Mouse (Mus musculus): ENCODE measurements at regions not wholly inside any gene's neighbourhood (a gene's known extent, or its start where the extent isn't known, plus 50 kb on each side); places are given as distances from the start of the nearest gene placed in this dataset.

GRCm38 (mm10) chr15:56003921-56004320 lies 1473.5 kb downstream of the Slc22a22 start:
- DNase-seq (ENCODE audit: extremely low read depth), result no peak
- peaks cover 0 to 15% of the 10 kb centered on the region in 2 experiments; a peak in 2 of 4 replicates for H3K4me1 ChIP-seq (ENCODE audit: control insufficient read depth in 1 of 2, insufficient read depth in 2 of 2)
- in situ Hi-C loops (cut with MboI; ENCODE audit: low pct_ligation_motif_present, low pct_unique_long_range_greater_than_20kb, low sequenced_read_pairs), result no loop called here

GRCm38 (mm10) chr15:55999605-56000004 lies 1477.8 kb downstream of the Slc22a22 start:
- H3K27me3 ChIP-seq (replicated peaks), result no peaks in the 10 kb centered on the region
- H3K9me3 ChIP-seq (replicated peaks; ENCODE audit: low read length), result no peaks in the 10 kb centered on the region
- H3K4me2 ChIP-seq (ENCODE audit: insufficient read depth, low read depth, poor library complexity, severe bottlenecking), result peak overlapping the region; percentile 36
- H3K9ac ChIP-seq (ENCODE audit: insufficient read depth, low read depth), result peak overlapping the region; percentile 53
- H3K27ac ChIP-seq (ENCODE audit: insufficient read depth, low read depth), result peak overlapping the region; percentile 36; the same call in 1 of the 2 replicates
- no peaks in the 10 kb centered on the region for H3K79me2 ChIP-seq (replicated peaks; ENCODE audit: control insufficient read depth, extremely low read depth, insufficient read depth, poor library complexity, severe bottlenecking)
- TF ChIP-seq TCF12 (IDR thresholded peaks at IDR 0.05; ENCODE audit: low read depth, low read length) (peak; percentile 55; the same call in 1 of the 2 replicates), CHD1 (IDR thresholded peaks at IDR 0.05; ENCODE audit: low read depth, low read length) (no peak), MXI1 (IDR thresholded peaks at IDR 0.05; ENCODE audit: low read depth, low read length) (peak; percentile 19; the same call in 1 of the 2 replicates), MAFK (IDR thresholded peaks at IDR 0.05; ENCODE audit: insufficient replicate concordance, low read length) (peak; percentile 28; the same call in 1 of the 2 replicates), EP300 (IDR thresholded peaks at IDR 0.05; ENCODE audit: low read length) (peak; percentile 94), MEF2A (IDR thresholded peaks at IDR 0.05; ENCODE audit: borderline replicate concordance, low read depth, low read length) (peak; percentile 53; the same call in 1 of the 2 replicates), ZC3H11A (IDR thresholded peaks at IDR 0.05; ENCODE audit: low read depth, low read length) (no peak), BHLHE40 (IDR thresholded peaks at IDR 0.05; ENCODE audit: low read depth, low read length) (peak; percentile 61; the same call in 1 of the 2 replicates), NELFE (IDR thresholded peaks at IDR 0.05; ENCODE audit: low read depth, low read length) (no peak), JUND (conservative IDR thresholded peaks at IDR 0.05; ENCODE audit: low read depth, low read length) (0 out of 2 replicates have a peak, but pooled peaks have one; percentile 49), IRF4 (IDR thresholded peaks at IDR 0.05; ENCODE audit: low read depth, low read length) (peak; percentile 96), USF1 (IDR thresholded peaks at IDR 0.05; ENCODE audit: low read depth, low read length) (no peak), RAD21 (IDR thresholded peaks at IDR 0.05; ENCODE audit: low read depth, low read length) (no peak; the same call in 1 of the 2 replicates), MAZ (IDR thresholded peaks at IDR 0.05; ENCODE audit: low read depth, low read length) (no peak; the same call in 1 of the 2 replicates), POLR2A (IDR thresholded peaks at IDR 0.05; ENCODE audit: low read depth, low read length) (peak; percentile 17; the same call in 1 of the 2 replicates), CHD2 (IDR thresholded peaks at IDR 0.05; ENCODE audit: low read length) (peak; percentile 41; the same call in 1 of the 2 replicates), ZNF384 (IDR thresholded peaks at IDR 0.05; ENCODE audit: low read depth, low read length) (no peak), MAX (IDR thresholded peaks at IDR 0.05; ENCODE audit: low read length) (0 out of 2 replicates have a peak, but pooled peaks have one; percentile 36), RCOR1 (conservative IDR thresholded peaks at IDR 0.05; ENCODE audit: low read depth, low read length) (peak; percentile 78; the same call in 1 of the 2 replicates), JUN (IDR thresholded peaks at IDR 0.05; ENCODE audit: insufficient read depth, low read depth, low read length) (no peak), POLR2AphosphoS2 (IDR thresholded peaks at IDR 0.05; ENCODE audit: low read depth, low read length) (no peak), MYC (IDR thresholded peaks at IDR 0.05; ENCODE audit: low read depth, low read length) (0 out of 2 replicates have a peak, but pooled peaks have one; percentile 47), HCFC1 (IDR thresholded peaks at IDR 0.05; ENCODE audit: low read depth, low read length) (peak; percentile 42), SMC3 (IDR thresholded peaks at IDR 0.05; ENCODE audit: low read depth, low read length) (peak; percentile 7; the same call in 1 of the 2 replicates)
- H3K4me3 ChIP-seq (replicated peaks in 1 of 3; ENCODE audit: low read depth in 2 of 3, low read length in 2 of 3, poor library complexity in 1 of 3), result no peak overlapping the region
- H3K4me1 ChIP-seq (ENCODE audit: control insufficient read depth in 1 of 2, insufficient read depth in 2 of 2), result peaks cover 0 to 37% of the 10 kb centered on the region in 2 experiments; a peak in 2 of 4 replicates
- peak; percentile 74 for DNase-seq (ENCODE audit: extremely low read depth)
- dilution Hi-C loops (cut with MboI; ENCODE audit: extremely low pct_ligation_motif_present, extremely low pct_unique_long_range_greater_than_20kb, low sequenced_read_pairs) (no loop called here), in situ Hi-C loops (cut with MboI; ENCODE audit: low pct_ligation_motif_present, low pct_unique_long_range_greater_than_20kb, low sequenced_read_pairs) (no loop called here)
- no peaks in the 10 kb centered on the region for H3K36me3 ChIP-seq (replicated peaks in 1 of 2; ENCODE audit: control insufficient read depth in 1 of 2, insufficient read depth in 1 of 2, low read length in 1 of 2)

More at GRCm38 (mm10) chr15:56003921-56004320, 1473.5 kb downstream of the Slc22a22 start:
- Histone ChIP-seq H3K4me2 (ENCODE audit: insufficient read depth, low read depth, poor library complexity, severe bottlenecking) (no peak overlapping the region), H3K27me3 (replicated peaks) (no peaks in the 10 kb centered on the region), H3K9me3 (replicated peaks; ENCODE audit: low read length) (no peaks in the 10 kb centered on the region), H3K27ac (ENCODE audit: insufficient read depth, low read depth) (no peak overlapping the region), H3K9ac (ENCODE audit: insufficient read depth, low read depth) (no peak overlapping the region), H3K36me3 (replicated peaks in 1 of 2; ENCODE audit: control insufficient read depth in 1 of 2, insufficient read depth in 1 of 2, low read length in 1 of 2) (no peaks in the 10 kb centered on the region), H3K79me2 (replicated peaks; ENCODE audit: control insufficient read depth, extremely low read depth, insufficient read depth, poor library complexity, severe bottlenecking) (no peaks in the 10 kb centered on the region), H3K4me3 (replicated peaks in 1 of 3; ENCODE audit: low read depth in 2 of 3, low read length in 2 of 3, poor library complexity in 1 of 3) (no peak overlapping the region)
- dilution Hi-C loops (cut with MboI; ENCODE audit: extremely low pct_ligation_motif_present, extremely low pct_unique_long_range_greater_than_20kb, low sequenced_read_pairs), result no loop called here
- TF ChIP-seq POLR2AphosphoS2 (IDR thresholded peaks at IDR 0.05; ENCODE audit: low read depth, low read length), result no peak
- TF ChIP-seq NELFE (IDR thresholded peaks at IDR 0.05; ENCODE audit: low read depth, low read length), result no peak
- no peak for TF ChIP-seq MEF2A (IDR thresholded peaks at IDR 0.05; ENCODE audit: borderline replicate concordance, low read depth, low read length)
- TF ChIP-seq E2F4 (IDR thresholded peaks at IDR 0.05; ENCODE audit: insufficient replicate concordance, low read depth, low read length), result no peak
- TF ChIP-seq ZMIZ1 (IDR thresholded peaks at IDR 0.05; ENCODE audit: low read depth, low read length), result no peak

Measured in CH12.LX (cell line).